Mouse (Mus musculus): ENCODE results near the gene Lct. TPM values are rescaled to one million over a fixed set of nuclear protein-coding genes. Genes with fewer than 3 reads are reported as not detected.
"Not testable (repeated sequence)": the region's sequence is repeated elsewhere in the genome, so short reads cannot be mapped to it uniquely, and the experiment has no call there.

Lct gene
- polyA plus RNA-seq, 1 experiment from 2014 or later, result 0.34 TPM

DNA sequence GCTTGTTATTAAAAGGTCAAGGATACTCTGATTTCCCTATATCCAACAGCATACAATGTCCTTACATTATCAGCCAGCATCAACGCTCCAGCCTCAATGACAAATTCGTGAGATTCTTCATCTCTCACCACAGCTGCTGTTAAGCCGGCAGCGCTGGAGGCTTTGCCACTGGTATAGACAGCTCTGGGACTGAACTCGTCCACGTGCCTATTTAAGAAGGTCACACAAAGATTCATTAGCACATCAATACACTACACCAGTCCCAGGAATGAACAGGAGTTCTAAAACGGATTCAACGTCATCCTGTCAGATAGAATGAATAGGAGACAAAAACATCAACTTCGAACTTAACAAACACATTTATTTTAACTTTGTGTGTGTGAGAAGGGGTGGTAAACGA, 16.1 kb upstream of the Lct start:
- H3K9ac ChIP-seq (replicated peaks), result no peak overlapping the region
- no peaks in the 10 kb centered on the region for H3K9me3 ChIP-seq
- no peak overlapping the region for H3K4me3 ChIP-seq (replicated peaks)
- ATAC-seq (ENCODE audit: insufficient number of reproducible peaks, insufficient read depth, low FRiP score, low TSS enrichment, low read depth), result no peak
- no peaks in the 10 kb centered on the region for H3K4me1 ChIP-seq (replicated peaks)
- H3K27me3 ChIP-seq, result no peaks in the 10 kb centered on the region
- no peak overlapping the region for H3K4me2 ChIP-seq
- no peak overlapping the region for H3K27ac ChIP-seq
- peaks cover 95% of the 10 kb centered on the region for H3K36me3 ChIP-seq
- 90% methylated on average over 10 of the region's 10 CpGs for WGBS

GRCm38 (mm10) chr1:128337708-128338320, 9.7 kb upstream of the Lct start:
- Histone ChIP-seq H3K4me2 (no peak overlapping the region), H3K9me3 (no peaks in the 10 kb centered on the region), H3K36me3 (peaks cover 91% of the 10 kb centered on the region), H3K4me1 (replicated peaks) (no peaks in the 10 kb centered on the region), H3K27me3 (no peaks in the 10 kb centered on the region), H3K27ac (no peak overlapping the region), H3K4me3 (replicated peaks) (no peak overlapping the region), H3K9ac (replicated peaks) (no peak overlapping the region)
- ATAC-seq (ENCODE audit: insufficient number of reproducible peaks, insufficient read depth, low FRiP score, low TSS enrichment, low read depth), result no peak
- 93% methylated on average over 13 of the region's 13 CpGs for WGBS

DNA sequence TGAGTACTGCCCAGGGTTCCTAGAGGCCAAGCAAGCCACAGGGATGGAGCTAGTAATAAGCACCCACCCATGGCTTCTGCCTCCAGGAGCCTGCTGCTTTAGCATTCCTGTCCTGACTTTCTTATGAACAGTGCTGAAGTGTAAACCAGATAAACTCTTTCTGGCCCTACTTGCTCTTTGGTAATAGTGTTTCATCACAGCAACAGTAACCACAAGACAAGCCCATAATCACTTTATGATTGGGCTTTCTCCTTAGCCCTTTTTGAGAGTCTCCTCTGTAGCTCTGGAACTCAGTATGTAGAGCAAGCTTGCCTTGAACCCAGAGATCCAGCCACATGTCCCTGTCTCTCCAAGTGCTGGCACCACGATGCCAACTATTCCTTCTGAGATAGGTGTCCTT, 2.2 kb upstream of the Lct start:
- Histone ChIP-seq H3K9me3 (no peaks in the 10 kb centered on the region), H3K27me3 (no peaks in the 10 kb centered on the region), H3K27ac (no peak overlapping the region), H3K4me2 (no peak overlapping the region), H3K4me1 (replicated peaks) (no peaks in the 10 kb centered on the region), H3K4me3 (replicated peaks) (no peak overlapping the region), H3K36me3 (peaks cover 89% of the 10 kb centered on the region), H3K9ac (replicated peaks) (no peak overlapping the region)
- no peak for ATAC-seq (ENCODE audit: insufficient number of reproducible peaks, insufficient read depth, low FRiP score, low TSS enrichment, low read depth)
- 84% methylated on average over 1 of the region's 1 CpGs for WGBS

DNA sequence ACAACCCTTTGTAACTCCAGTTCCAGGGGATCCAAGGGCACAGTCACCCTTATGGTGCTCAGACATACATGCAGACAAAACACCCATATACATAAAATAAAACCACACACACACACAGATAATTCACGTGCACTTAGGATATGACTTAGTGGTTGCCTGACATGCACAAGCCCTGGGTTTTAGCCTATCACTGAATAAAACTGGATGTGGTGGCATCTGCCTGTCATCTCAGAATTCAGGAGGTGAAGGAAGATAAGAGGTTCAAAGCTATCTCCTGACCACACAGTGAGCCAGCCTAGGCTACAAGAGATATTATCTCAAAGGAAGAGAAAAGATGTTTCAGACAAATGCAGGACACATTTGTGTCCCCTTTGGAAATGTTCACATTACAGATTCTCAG, 953 bp downstream of the Lct start:
- no peaks in the 10 kb centered on the region for H3K27me3 ChIP-seq
- no peak overlapping the region for H3K9ac ChIP-seq (replicated peaks)
- H3K4me1 ChIP-seq (replicated peaks), result no peaks in the 10 kb centered on the region
- no peak overlapping the region for H3K4me2 ChIP-seq
- ATAC-seq (ENCODE audit: insufficient number of reproducible peaks, insufficient read depth, low FRiP score, low TSS enrichment, low read depth), result no peak
- peaks cover 65% of the 10 kb centered on the region for H3K36me3 ChIP-seq
- no peak overlapping the region for H3K4me3 ChIP-seq (replicated peaks)
- H3K9me3 ChIP-seq, result no peaks in the 10 kb centered on the region
- no peak overlapping the region for H3K27ac ChIP-seq
- 100% methylated on average over 1 of the region's 1 CpGs for WGBS

DNA sequence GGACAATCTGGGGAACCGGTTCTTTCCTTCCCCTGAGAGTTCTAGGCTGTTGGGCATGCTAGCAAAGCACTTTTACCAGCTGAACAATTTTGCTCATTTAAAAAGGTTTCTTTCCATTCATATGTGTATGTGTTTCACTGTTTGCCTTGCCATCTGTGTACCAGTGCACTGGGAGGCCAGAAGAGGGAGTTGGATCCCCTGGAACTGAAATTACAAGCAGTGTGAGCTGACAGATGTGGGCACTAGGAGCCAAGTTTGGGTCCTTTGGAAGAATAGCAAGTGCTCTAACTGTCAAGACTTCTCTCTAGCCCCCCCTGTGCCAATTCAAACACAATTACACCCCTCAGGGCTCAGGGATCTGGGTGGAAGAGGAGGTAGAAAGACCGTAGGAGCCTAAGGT, 3.3 kb downstream of the Lct start:
- 86% methylated on average over 2 of the region's 2 CpGs for WGBS
- peaks cover 41% of the 10 kb centered on the region for H3K36me3 ChIP-seq
- no peak overlapping the region for H3K27ac ChIP-seq
- no peaks in the 10 kb centered on the region for H3K4me1 ChIP-seq (replicated peaks)
- ATAC-seq (ENCODE audit: insufficient number of reproducible peaks, insufficient read depth, low FRiP score, low TSS enrichment, low read depth), result no peak
- no peak overlapping the region for H3K4me2 ChIP-seq
- H3K9me3 ChIP-seq, result no peaks in the 10 kb centered on the region
- no peak overlapping the region for H3K4me3 ChIP-seq (replicated peaks)
- H3K9ac ChIP-seq (replicated peaks), result no peak overlapping the region
- no peaks in the 10 kb centered on the region for H3K27me3 ChIP-seq

GRCm38 (mm10) chr1:128323026-128323643, 5.0 kb downstream of the Lct start:
- Histone ChIP-seq H3K36me3 (peaks cover 28% of the 10 kb centered on the region), H3K9ac (replicated peaks) (no peak overlapping the region), H3K4me3 (replicated peaks) (no peak overlapping the region), H3K27me3 (no peaks in the 10 kb centered on the region), H3K9me3 (no peaks in the 10 kb centered on the region), H3K27ac (no peak overlapping the region), H3K4me2 (no peak overlapping the region), H3K4me1 (replicated peaks) (no peaks in the 10 kb centered on the region)
- no peak for ATAC-seq (ENCODE audit: insufficient number of reproducible peaks, insufficient read depth, low FRiP score, low TSS enrichment, low read depth)
- WGBS, result 95% methylated on average over 8 of the region's 8 CpGs

GRCm38 (mm10) chr1:128319266-128319665, 8.9 kb downstream of the Lct start:
- ATAC-seq (ENCODE audit: insufficient number of reproducible peaks, insufficient read depth, low FRiP score, low TSS enrichment, low read depth); H3K9ac ChIP-seq (replicated peaks); H3K4me3 ChIP-seq (replicated peaks); H3K9me3 ChIP-seq; H3K27ac ChIP-seq; H3K4me2 ChIP-seq; H3K27me3 ChIP-seq; H3K4me1 ChIP-seq (replicated peaks); H3K36me3 ChIP-seq: not testable (repeated sequence)
- whole genome bisulfite sequencing, result 87% methylated on average over 6 of the region's 6 CpGs

DNA sequence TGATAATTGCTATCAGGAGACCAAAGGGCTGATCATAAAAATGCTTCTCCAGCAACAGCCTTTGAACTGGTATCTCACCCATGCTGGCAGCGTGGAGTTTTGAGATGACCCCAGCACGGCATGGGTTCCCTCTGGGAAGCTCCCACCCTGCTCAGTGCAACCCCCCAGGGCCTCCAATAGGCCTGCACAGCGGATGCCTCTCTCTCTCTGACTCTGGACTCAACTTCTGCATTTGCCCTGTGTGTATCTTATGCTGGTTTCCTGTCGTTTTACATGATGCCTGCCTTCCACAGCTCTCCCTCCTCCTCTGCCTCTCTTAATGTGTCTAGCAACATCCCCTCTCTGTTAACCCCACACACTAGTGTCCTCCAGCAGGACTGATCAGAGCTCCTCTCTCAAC, 13.5 kb downstream of the Lct start:
- ATAC-seq (ENCODE audit: insufficient number of reproducible peaks, insufficient read depth, low FRiP score, low TSS enrichment, low read depth), result no peak
- Histone ChIP-seq H3K4me3 (replicated peaks) (no peak overlapping the region), H3K27ac (no peak overlapping the region), H3K27me3 (no peaks in the 10 kb centered on the region), H3K4me1 (replicated peaks) (no peaks in the 10 kb centered on the region), H3K9me3 (no peaks in the 10 kb centered on the region), H3K4me2 (no peak overlapping the region), H3K36me3 (peaks cover 4% of the 10 kb centered on the region; the same call in 1 of the 2 replicates), H3K9ac (replicated peaks) (no peak overlapping the region)
- WGBS, result 65% methylated on average over 4 of the region's 4 CpGs

DNA sequence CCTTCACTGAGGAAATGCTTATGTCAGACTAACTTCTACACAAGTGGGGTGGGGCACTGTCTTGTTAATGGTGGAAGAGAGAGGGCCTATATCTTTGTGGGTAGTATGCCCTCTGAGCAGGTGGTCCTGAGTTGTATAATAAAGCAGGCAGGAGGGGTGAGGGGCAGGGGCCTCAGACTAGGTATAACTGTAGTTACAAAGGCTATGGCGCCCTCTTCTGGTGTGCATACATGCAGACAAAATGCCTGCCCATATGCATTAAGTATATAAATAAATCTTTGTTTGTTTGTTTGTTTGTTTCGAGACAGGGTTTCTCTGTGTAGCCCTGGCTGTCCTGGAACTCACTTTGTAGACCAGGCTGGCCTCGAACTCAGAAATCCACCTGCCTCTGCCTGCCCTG, 19.1 kb downstream of the Lct start:
- Histone ChIP-seq H3K27me3 (no peaks in the 10 kb centered on the region), H3K4me1 (replicated peaks) (no peaks in the 10 kb centered on the region; the same call in 1 of the 2 replicates), H3K9ac (replicated peaks) (no peak overlapping the region), H3K27ac (no peak overlapping the region), H3K4me3 (replicated peaks) (no peak overlapping the region), H3K36me3 (peaks cover 4% of the 10 kb centered on the region; the same call in 1 of the 2 replicates), H3K4me2 (no peak overlapping the region), H3K9me3 (no peaks in the 10 kb centered on the region)
- no peak for ATAC-seq (ENCODE audit: insufficient number of reproducible peaks, insufficient read depth, low FRiP score, low TSS enrichment, low read depth)
- WGBS, result 73% methylated on average over 3 of the region's 3 CpGs

DNA sequence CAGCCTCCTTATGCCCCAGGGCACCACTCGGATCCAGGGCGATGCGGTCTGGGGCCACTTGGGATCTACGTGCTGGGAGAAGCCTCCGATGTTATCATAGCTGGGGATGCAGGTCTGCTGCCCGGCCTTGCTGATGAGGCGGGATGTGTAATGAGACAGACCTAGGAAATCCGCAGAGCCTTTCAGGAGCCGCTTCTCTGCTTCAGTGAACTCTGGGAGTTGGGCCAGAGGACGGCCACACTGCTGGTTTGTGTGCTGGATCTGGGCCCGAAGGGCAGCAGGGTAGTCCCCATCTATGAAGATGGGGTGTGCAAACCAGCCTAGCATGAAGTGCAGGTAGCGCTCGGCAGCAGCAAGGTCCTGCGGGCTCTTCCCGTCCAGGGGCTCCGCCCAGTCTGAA, 24.2 kb downstream of the Lct start:
- no peak overlapping the region for H3K4me2 ChIP-seq
- no peaks in the 10 kb centered on the region for H3K9me3 ChIP-seq
- 96% methylated on average over 16 of the region's 16 CpGs for WGBS
- H3K36me3 ChIP-seq, result peaks cover 3% of the 10 kb centered on the region; the same call in 1 of the 2 replicates
- H3K27ac ChIP-seq, result no peak overlapping the region
- no peaks in the 10 kb centered on the region; the same call in 1 of the 2 replicates for H3K4me1 ChIP-seq (replicated peaks)
- no peak overlapping the region for H3K9ac ChIP-seq (replicated peaks)
- no peak for ATAC-seq (ENCODE audit: insufficient number of reproducible peaks, insufficient read depth, low FRiP score, low TSS enrichment, low read depth)
- H3K4me3 ChIP-seq (replicated peaks), result no peak overlapping the region
- H3K27me3 ChIP-seq, result no peaks in the 10 kb centered on the region

GRCm38 (mm10) chr1:128295717-128296528, 32.2 kb downstream of the Lct start:
- Histone ChIP-seq H3K4me1 (replicated peaks) (no peaks in the 10 kb centered on the region), H3K4me2 (no peak overlapping the region), H3K36me3 (peaks cover 6% of the 10 kb centered on the region; the same call in 1 of the 2 replicates), H3K27me3 (no peaks in the 10 kb centered on the region), H3K27ac (no peak overlapping the region), H3K9ac (replicated peaks) (no peak overlapping the region), H3K4me3 (replicated peaks) (no peak overlapping the region), H3K9me3 (no peaks in the 10 kb centered on the region)
- 78% methylated on average over 5 of the region's 5 CpGs for WGBS
- no peak for ATAC-seq (ENCODE audit: insufficient number of reproducible peaks, insufficient read depth, low FRiP score, low TSS enrichment, low read depth)
